ENCODE assay signal across 24 mouse cellular contexts in the genomic region with DNA sequence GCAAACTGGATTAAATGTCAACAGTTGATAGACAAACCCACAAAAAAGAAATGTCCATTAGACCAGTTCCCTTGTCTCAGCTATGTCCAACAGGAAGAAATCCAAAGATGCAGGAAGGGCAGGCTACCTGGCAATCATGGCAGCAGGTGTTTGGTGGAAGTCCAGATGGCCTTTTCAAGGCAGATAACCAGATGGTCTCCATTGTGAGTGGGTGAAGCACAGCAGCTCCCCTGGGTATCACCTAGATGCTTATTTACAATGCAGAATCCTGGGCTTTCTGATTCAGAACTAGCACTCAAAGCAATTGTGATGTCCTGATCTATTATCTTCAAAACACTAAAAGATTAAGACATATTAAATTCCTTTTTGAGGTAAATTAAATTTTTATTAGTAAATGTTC.
DNase-seq lines count a peak whose midpoint lies in the region; ATAC-seq lines count a peak whose summit lies in the region.
"Had no signal": no experiment of that assay in that cellular context is flagged by ENCODE, and none has a peak within 500 bp of the region (broad histone marks: within the 10 kb centered on the region; RNA-seq: fewer than 3 reads in every experiment).

No protein-coding gene starts in this region.

- H3K9ac ChIP-seq in midbrain, embryonic 11.5 days (ENCODE audit: low read length) = no peak overlapping the region
- H3K9ac ChIP-seq in midbrain, embryonic 16.5 days (ENCODE audit: low read depth, low read length) = no peak overlapping the region
- H3K9ac ChIP-seq: heart, embryonic 13.5 days; hindbrain, embryonic 12.5 days; limb, embryonic 12.5 days; liver, postnatal 0 days; midbrain, embryonic 12.5 days had no signal

- no peak for DNase-seq in midbrain, embryonic 11.5 days (ENCODE audit: low spot score, missing footprints)
- peak; percentile 68 for DNase-seq in brain, adult 2 months (ENCODE audit: low read depth, low spot score)
- DNase-seq in cerebellum, adult 11-12 months = peak; percentile 54
- peak; percentile 63 to 72 for DNase-seq in cerebellum, postnatal 10 days
- no peak for DNase-seq in heart, adult 11 months
- DNase-seq in MN1 (ENCODE audit: low spot score) = no peak
- no peak for DNase-seq in B cell, adult 2 months
- DNase-seq: adrenal gland, postnatal 10 days; gastrocnemius, postnatal 10 days; heart, postnatal 14 days; kidney, adult 2 months; kidney, postnatal 10 days; liver, postnatal 0 days had no signal

- H3K4me3 ChIP-seq in midbrain, embryonic 11.5 days (ENCODE audit: low read depth, low read length) = no peak overlapping the region
- H3K4me3 ChIP-seq in midbrain, embryonic 16.5 days (ENCODE audit: low read depth, low read length) = no peak overlapping the region
- H3K4me3 ChIP-seq: forebrain, embryonic 10.5 days; heart, embryonic 13.5 days; hindbrain, embryonic 12.5 days; limb, embryonic 12.5 days; midbrain, embryonic 12.5 days; myocyte had no signal

- H3K36me3 ChIP-seq in midbrain, embryonic 11.5 days (ENCODE audit: control insufficient read depth, insufficient read depth, low read length) = no peaks in the 10 kb centered on the region
- no peaks in the 10 kb centered on the region for H3K36me3 ChIP-seq in midbrain, embryonic 16.5 days (ENCODE audit: control insufficient read depth, insufficient read depth, low read length)
- H3K36me3 ChIP-seq: forebrain, embryonic 10.5 days; heart, embryonic 13.5 days; hindbrain, embryonic 12.5 days; limb, embryonic 12.5 days; midbrain, embryonic 12.5 days had no signal

- no peak overlapping the region for H3K4me2 ChIP-seq in midbrain, embryonic 11.5 days
- no peak overlapping the region for H3K4me2 ChIP-seq in midbrain, embryonic 16.5 days (ENCODE audit: low read length)
- H3K4me2 ChIP-seq: heart, embryonic 13.5 days; hindbrain, embryonic 12.5 days; limb, embryonic 12.5 days; liver, embryonic 11.5 days; midbrain, embryonic 12.5 days had no signal

- H3K27ac ChIP-seq in midbrain, embryonic 11.5 days (ENCODE audit: low read depth, low read length) = no peak overlapping the region
- no peak overlapping the region for H3K27ac ChIP-seq in midbrain, embryonic 16.5 days (ENCODE audit: low read length)
- H3K27ac ChIP-seq: forebrain, embryonic 10.5 days; heart, embryonic 13.5 days; hindbrain, embryonic 12.5 days; limb, embryonic 12.5 days; macrophage; midbrain, embryonic 12.5 days had no signal

- no peaks in the 10 kb centered on the region for H3K4me1 ChIP-seq in midbrain, embryonic 11.5 days (ENCODE audit: control insufficient read depth, insufficient read depth, low read length)
- no peaks in the 10 kb centered on the region for H3K4me1 ChIP-seq in midbrain, embryonic 16.5 days (ENCODE audit: control insufficient read depth, insufficient read depth, low read length)
- H3K4me1 ChIP-seq: forebrain, embryonic 10.5 days; heart, embryonic 13.5 days; limb, embryonic 12.5 days; midbrain, embryonic 12.5 days had no signal

- no peaks in the 10 kb centered on the region for H3K27me3 ChIP-seq in midbrain, embryonic 11.5 days (ENCODE audit: control insufficient read depth, insufficient read depth, low read length)
- no peaks in the 10 kb centered on the region for H3K27me3 ChIP-seq in midbrain, embryonic 16.5 days (ENCODE audit: control insufficient read depth, insufficient read depth, low read depth, low read length)
- H3K27me3 ChIP-seq: heart, embryonic 13.5 days; hindbrain, embryonic 12.5 days; limb, embryonic 12.5 days; midbrain, embryonic 12.5 days had no signal

- peak; percentile 52; the same call in 1 of the 2 replicates for ATAC-seq in midbrain, embryonic 11.5 days (ENCODE audit: low FRiP score)
- ATAC-seq in midbrain, embryonic 16.5 days = no peak
- ATAC-seq: forebrain, embryonic 16.5 days; liver, postnatal 0 days; lung, postnatal 0 days had no signal

- no peaks in the 10 kb centered on the region for H3K9me3 ChIP-seq in midbrain, embryonic 11.5 days (ENCODE audit: control insufficient read depth, low read length)
- H3K9me3 ChIP-seq in midbrain, embryonic 16.5 days (replicated peaks; ENCODE audit: control insufficient read depth, low read length, poor library complexity, severe bottlenecking) = no peaks in the 10 kb centered on the region
- H3K9me3 ChIP-seq: forebrain, embryonic 10.5 days; heart, embryonic 13.5 days; hindbrain, embryonic 12.5 days; limb, embryonic 12.5 days; midbrain, embryonic 12.5 days had no signal

Comparison
In these comparisons a context has a peak if more than half of its experiments do, and no peak if none do; other contexts are left out.
1. DNase-seq: peak in brain, adult 2 months (single experiment), cerebellum, adult 11-12 months (single experiment) and cerebellum, postnatal 10 days (2 of 2); none in midbrain, embryonic 11.5 days (single experiment), heart, adult 11 months (single experiment), MN1 (single experiment) and B cell, adult 2 months (0 of 2).